Mouse (Mus musculus) embryonic facial prominence, embryonic 10.5 days (tissue): ENCODE measurements around the gene Rbfox2. TPM values are rescaled to one million over a fixed set of nuclear protein-coding genes. Genes with fewer than 3 reads are reported as not detected.
A peak's percentile ranks its signal among the peaks of the same experiment; 100 is the strongest.

ENCODE experiments used
- DNase-seq: peaks from one replicate; pipeline ENCODE4 v3.0.0-alpha.2; 2017; ENCODE audit warnings: low spot score
- H3K27ac ChIP-seq: fragments of 300-500 bp; sonication (generic); replicated peaks from 2 replicates; pipeline ENCODE4 v1.5.1; 2016; ENCODE audit warnings: mild to moderate bottlenecking
- H3K27me3 ChIP-seq: fragments of 300-500 bp; sonication (generic); replicated peaks from 2 replicates; pipeline ENCODE4 v1.6.1; 2016; ENCODE audit warnings: low read depth, mild to moderate bottlenecking; ENCODE audit not compliant: poor library complexity, severe bottlenecking
- H3K36me3 ChIP-seq: fragments of 300-500 bp; sonication (generic); replicated peaks from 2 replicates; pipeline ENCODE4 v1.6.1; 2016; ENCODE audit warnings: mild to moderate bottlenecking, moderate library complexity
- H3K4me1 ChIP-seq: fragments of 300-500 bp; sonication (generic); 2 replicates; pipeline ENCODE4 v1.6.1; 2016
- H3K4me3 ChIP-seq: fragments of 300-500 bp; sonication (generic); 2 replicates; pipeline ENCODE4 v1.5.1; 2016; ENCODE audit warnings: mild to moderate bottlenecking, moderate library complexity
- H3K9me3 ChIP-seq: fragments of 300-500 bp; sonication (generic); 2 replicates; pipeline ENCODE4 v1.6.1; 2016; ENCODE audit warnings: mild to moderate bottlenecking
- WGBS: fragments of 180-500 bp; shearing (Covaris S2); methylation state at CpG from one replicate; pipeline ENCODE4 v1.1.7; 2016; 5-methylcytosine and 5-hydroxymethylcytosine counted together
- polyA plus RNA-seq: library from polyadenylated mRNA; unstranded; fragments of >200 nt; fragmentation: Nextera tagmentation; extraction: Ambion mirVana; gene quantifications from 2 replicates; pipeline ENCODE4 v1.2.1, GENCODE M21; 2016

Rbfox2 gene
- polyA plus RNA-seq, 1 experiment from 2014 or later: 60.7 TPM

DNA sequence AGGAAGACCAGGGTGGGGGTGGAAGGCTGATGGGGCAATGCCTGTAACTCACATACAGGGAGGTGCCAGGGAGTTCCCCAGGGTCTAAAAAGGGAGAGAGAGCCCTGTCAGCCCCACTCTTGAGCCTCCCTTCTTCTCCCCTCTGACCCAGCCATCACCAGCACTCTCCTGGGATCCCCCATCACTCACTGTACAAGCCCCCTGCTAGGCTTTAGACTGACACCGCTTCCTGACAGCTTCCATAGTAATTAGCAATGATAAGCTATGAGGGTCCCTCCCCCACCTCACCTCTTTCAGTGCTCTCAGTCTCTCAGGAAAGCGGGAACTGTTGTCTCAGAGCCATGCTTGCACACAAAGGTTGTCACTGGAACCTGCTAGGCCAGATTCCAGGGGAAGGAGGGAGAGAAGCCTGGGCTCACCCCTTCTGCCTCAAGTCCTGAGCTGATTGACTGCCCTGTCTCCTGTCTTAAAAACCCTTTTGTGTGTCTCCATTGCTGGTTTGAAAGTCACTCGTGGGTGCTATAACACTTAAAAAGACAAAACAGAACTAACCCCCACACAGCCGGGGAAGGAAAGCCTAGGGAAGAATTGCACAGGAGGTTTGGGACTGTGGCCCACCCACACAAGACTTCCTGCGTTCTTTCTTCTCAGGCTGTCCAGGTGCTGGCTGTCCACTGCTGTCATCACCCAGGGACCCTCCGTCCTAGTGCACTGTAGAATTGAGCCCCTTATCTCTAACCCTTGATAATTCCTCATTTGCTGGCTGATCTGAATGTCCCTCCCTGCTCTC is 250.6 kb downstream of the Rbfox2 start:
- Histone ChIP-seq H3K27me3 (no peaks in the 10 kb centered on the region), H3K4me3 (peak overlapping the region; percentile 21; the same call in 1 of the 2 replicates), H3K9me3 (no peaks in the 10 kb centered on the region), H3K36me3 (no peaks in the 10 kb centered on the region), H3K4me1 (peaks cover 29% of the 10 kb centered on the region), H3K27ac (peak overlapping the region; percentile 81)
- DNase-seq: peak; percentile 68
- 29% methylated on average over 6 of the region's 6 CpGs for WGBS

DNA sequence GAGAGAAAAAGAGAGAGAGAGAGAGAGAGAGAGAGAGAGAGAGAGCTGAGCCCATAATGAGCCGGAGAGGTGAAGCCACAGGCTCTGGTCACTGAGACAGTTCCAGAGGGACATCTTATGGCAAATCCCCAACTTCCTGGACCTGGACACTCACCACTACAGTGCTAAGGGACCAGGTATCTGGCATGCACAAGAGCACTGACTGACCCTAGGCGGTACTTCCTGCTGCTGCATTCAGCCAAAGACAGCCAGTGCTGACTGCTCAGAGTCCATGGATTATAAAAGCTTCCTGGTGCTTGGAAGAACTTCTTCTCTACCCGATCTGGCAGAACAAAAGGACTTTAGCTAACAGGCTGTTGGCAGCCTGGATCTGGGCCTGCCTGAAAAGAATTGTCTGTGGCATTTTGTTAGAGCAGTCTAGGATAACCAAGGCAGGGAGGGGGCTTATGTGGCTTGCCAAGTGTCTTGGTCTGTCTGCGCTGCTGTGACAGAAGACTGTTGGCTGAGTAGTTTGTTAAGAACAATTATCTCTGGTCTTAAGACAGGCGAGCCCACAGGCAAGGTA is 252.1 kb downstream of the Rbfox2 start:
- 62% methylated on average over 5 of the region's 5 CpGs for WGBS
- Histone ChIP-seq H3K36me3 (no peaks in the 10 kb centered on the region), H3K4me1 (peaks cover 29% of the 10 kb centered on the region), H3K4me3 (no peak overlapping the region), H3K27ac (peak overlapping the region; percentile 81), H3K9me3 (no peaks in the 10 kb centered on the region), H3K27me3 (peaks cover 4% of the 10 kb centered on the region; the same call in 1 of the 2 replicates)
- no peak for DNase-seq

DNA sequence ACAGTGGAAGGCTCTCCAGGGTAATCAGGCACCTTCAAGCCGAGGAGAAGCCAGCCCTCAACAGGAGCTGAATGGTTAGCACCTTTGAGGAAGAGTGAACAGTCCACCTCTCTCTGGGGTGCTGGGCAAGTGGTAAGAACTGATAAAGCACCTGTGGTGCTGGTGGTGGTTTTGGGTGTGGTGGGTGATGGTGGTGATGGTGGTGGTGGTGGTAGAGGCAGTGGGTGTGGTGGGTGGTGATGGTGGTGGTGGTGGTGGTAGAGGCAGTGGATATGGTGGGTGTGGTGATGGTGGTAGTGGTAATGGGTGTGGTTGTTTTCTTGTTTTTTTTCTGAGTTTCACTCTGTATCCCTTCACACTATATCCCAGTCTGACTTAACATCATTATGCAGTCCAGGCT is 253.8 kb downstream of the Rbfox2 start:
- Histone ChIP-seq H3K9me3 (no peaks in the 10 kb centered on the region), H3K27me3 (peaks cover 4% of the 10 kb centered on the region; the same call in 1 of the 2 replicates), H3K4me1 (peaks cover 29% of the 10 kb centered on the region), H3K4me3 (no peak overlapping the region), H3K36me3 (no peaks in the 10 kb centered on the region), H3K27ac (no peak overlapping the region)
- no peak for DNase-seq
- WGBS: 88% methylated on average over 1 of the region's 1 CpGs

DNA sequence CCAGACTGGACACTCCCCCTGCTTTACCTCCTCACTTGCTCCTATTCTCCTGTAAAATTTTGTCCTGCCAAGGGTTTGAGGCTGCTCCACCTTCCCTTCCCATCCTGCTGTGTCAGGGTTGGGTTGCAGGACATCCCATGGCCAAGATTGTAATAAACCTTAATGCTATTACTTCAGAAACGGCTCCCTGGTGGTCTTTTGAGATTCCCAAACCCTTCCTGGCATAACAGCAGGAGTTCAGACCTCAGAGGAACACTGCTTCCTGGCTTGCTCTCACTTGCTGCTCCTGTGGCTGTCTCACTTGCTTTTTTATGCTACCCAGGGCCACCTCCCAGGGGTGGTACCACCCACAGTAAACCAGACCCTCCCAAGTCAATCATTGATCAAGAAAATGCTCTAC is 254.6 kb downstream of the Rbfox2 start:
- Histone ChIP-seq H3K4me1 (peaks cover 28% of the 10 kb centered on the region), H3K9me3 (no peaks in the 10 kb centered on the region), H3K4me3 (no peak overlapping the region), H3K27ac (no peak overlapping the region), H3K27me3 (peaks cover 4% of the 10 kb centered on the region; the same call in 1 of the 2 replicates), H3K36me3 (no peaks in the 10 kb centered on the region)
- WGBS: 40% methylated on average over 1 of the region's 1 CpGs
- no peak for DNase-seq

DNA sequence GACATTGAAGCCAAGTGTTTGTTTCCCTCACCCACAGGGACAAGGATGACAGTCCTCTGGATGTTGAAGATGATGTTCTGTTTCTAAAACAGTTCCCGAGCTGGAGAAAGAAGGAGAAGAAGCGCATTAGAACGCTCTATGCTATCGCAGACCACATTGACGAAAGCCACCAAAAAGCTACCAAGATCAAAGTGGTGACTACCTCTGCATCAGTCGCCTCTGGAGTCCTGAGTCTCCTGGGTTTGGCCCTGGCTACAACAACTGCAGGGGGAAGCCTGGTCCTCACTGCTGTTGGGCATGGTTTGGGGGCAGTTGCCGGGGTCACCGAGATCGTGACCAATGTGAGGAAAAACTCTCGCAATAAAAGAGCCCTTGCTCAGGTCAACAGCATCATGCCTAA is 256.2 kb downstream of the Rbfox2 start, which contains the start of gene Mb:
Mb (minus strand) TSS at position 101 of the 400 bp plus-strand sequence.
- Histone ChIP-seq H3K27me3 (peaks cover 4% of the 10 kb centered on the region; the same call in 1 of the 2 replicates), H3K27ac (no peak within 1 kb of the TSS), H3K4me3 (no peak within 1 kb of the TSS), H3K36me3 (no peaks in the 10 kb centered on the region), H3K4me1 (peaks cover 22% of the 10 kb centered on the region), H3K9me3 (no peaks in the 10 kb centered on the region)
- no peak for DNase-seq
- 89% methylated on average over 10 of the region's 10 CpGs for WGBS

DNA sequence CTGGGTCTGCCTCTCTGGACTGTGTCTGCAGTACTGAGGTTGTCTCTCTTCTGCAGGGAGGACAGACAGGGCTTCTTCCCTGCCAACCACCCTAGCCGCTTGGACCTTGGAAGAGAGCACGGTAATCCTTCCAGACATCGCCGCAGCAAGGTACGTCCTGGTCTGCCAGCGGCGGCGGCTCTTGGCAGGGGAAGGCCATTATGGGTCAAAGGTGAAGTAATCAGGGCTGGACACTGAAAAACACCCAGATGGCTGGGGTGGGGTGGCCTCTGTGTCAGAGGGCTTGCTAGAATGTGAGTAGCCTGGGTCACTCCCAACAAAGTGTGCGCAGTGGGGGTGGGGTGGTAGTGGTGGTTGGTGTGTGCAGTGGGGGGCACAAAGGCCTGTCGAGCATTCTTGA is 261.2 kb downstream of the Rbfox2 start:
- Histone ChIP-seq H3K27me3 (peaks cover 4% of the 10 kb centered on the region; the same call in 1 of the 2 replicates), H3K4me3 (no peak overlapping the region), H3K36me3 (no peaks in the 10 kb centered on the region), H3K9me3 (no peaks in the 10 kb centered on the region), H3K4me1 (peaks cover 36% of the 10 kb centered on the region), H3K27ac (peak overlapping the region; percentile 51)
- no peak for DNase-seq
- 47% methylated on average over 10 of the region's 10 CpGs for WGBS

DNA sequence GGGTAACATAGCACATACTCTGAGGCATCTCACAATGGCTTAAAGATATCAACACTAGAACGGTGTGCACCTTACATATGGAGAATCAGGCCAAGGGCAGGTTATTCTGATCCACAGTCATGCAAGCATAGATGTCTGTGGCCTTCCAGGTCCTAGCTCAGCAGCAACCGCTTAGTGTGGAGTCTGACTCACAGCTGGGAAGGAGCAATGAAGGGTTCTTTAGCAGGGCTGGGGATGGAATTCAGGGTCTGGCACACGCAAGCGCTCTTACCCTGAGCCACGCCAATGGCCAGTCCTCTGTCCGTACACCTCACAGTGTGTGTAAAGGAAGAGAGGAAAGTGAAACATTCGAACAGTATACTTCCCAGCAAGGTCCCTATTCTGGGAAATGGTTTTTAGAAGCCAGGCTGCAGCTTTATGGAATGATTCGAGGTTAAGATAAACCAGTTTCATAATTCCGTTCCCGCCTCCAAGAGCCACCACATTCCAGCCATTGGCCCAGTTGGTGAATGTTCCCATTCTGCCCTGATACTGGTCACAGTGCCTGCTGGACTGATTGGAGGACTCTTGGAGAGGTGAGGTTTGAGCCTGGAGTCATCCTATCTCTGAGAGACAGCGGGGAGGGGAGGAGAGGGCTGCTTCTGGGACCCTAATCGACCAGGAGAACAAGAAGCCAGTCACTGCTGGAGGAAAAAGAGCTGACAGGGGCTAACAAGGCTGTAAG is 262.0 kb downstream of the Rbfox2 start, which contains the start of gene Apol6:
Apol6 (plus strand) TSS at position 133 of the 724 bp plus-strand sequence.
- no peak for DNase-seq
- no peaks in the 10 kb centered on the region for H3K36me3 ChIP-seq
- 84% methylated on average over 12 of the region's 12 CpGs for WGBS
- peaks cover 45% of the 10 kb centered on the region for H3K4me1 ChIP-seq
- H3K9me3 ChIP-seq: no peaks in the 10 kb centered on the region
- H3K27ac ChIP-seq: peak within 1 kb of the TSS; percentile 51; the same call in 1 of the 2 replicates
- no peaks in the 10 kb centered on the region; the same call in 1 of the 2 replicates for H3K27me3 ChIP-seq
- no peak within 1 kb of the TSS for H3K4me3 ChIP-seq

DNA sequence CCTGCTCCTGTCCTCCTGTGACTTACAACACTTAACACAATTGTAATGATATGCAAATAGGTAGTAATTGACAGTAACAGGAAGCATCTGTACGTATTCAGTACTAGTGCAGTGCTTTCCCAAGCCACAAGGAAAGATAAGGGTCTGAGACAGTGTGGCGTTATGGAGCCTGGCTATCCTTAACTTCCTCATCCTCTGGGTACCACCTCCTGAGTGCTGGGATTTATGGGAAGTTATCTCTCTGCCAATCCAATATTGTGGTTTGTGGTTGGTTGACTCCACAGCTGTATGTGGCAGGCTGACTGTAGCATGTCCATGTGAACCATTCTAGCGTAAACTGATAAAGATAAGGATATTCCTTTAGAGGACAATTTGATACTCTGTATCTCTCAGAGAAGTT is 266.0 kb downstream of the Rbfox2 start:
- no peak for DNase-seq

DNA sequence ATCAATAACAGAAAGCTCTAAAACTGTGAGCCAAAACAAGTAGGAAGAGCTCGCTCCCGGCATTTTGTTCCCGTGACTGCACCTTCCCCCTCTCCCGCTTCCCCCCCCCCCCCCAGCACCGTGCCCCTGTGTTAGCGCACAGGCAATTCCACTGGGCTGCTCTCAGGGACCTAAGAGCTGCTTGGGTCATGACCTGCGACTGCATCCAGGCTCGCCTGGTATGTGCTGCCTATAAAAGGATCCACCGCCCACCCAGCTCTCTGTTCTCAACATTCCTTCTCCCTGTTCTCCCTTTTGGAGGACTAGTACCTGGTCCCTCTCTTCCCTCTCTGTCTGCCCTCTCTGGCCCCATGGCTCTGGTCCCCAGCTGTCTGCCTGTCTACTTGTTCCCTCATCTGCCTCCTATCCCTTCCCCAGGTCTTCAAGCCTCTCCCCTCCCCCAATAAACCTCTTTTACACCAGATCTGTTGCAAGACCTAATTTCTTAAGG is 267.5 kb downstream of the Rbfox2 start:
- DNase-seq: no peak
- Histone ChIP-seq H3K9me3 (no peaks in the 10 kb centered on the region), H3K4me1 (peaks cover 63% of the 10 kb centered on the region), H3K27me3 (no peaks in the 10 kb centered on the region), H3K27ac (peak overlapping the region; percentile 92), H3K4me3 (0 out of 2 replicates have a peak overlapping the region, but pooled peaks have one; percentile 1), H3K36me3 (no peaks in the 10 kb centered on the region)
- 43% methylated on average over 9 of the region's 9 CpGs for WGBS

More for the DNA sequence above, 266.0 kb downstream of the Rbfox2 start:
- no peaks in the 10 kb centered on the region for H3K9me3 ChIP-seq
- peaks cover 77% of the 10 kb centered on the region for H3K4me1 ChIP-seq
- peak overlapping the region; percentile 92; the same call in 1 of the 2 replicates for H3K27ac ChIP-seq
- H3K4me3 ChIP-seq: no peak overlapping the region
- H3K27me3 ChIP-seq: no peaks in the 10 kb centered on the region
- 74% methylated on average over 3 of the region's 3 CpGs for WGBS
- no peaks in the 10 kb centered on the region for H3K36me3 ChIP-seq

DNA sequence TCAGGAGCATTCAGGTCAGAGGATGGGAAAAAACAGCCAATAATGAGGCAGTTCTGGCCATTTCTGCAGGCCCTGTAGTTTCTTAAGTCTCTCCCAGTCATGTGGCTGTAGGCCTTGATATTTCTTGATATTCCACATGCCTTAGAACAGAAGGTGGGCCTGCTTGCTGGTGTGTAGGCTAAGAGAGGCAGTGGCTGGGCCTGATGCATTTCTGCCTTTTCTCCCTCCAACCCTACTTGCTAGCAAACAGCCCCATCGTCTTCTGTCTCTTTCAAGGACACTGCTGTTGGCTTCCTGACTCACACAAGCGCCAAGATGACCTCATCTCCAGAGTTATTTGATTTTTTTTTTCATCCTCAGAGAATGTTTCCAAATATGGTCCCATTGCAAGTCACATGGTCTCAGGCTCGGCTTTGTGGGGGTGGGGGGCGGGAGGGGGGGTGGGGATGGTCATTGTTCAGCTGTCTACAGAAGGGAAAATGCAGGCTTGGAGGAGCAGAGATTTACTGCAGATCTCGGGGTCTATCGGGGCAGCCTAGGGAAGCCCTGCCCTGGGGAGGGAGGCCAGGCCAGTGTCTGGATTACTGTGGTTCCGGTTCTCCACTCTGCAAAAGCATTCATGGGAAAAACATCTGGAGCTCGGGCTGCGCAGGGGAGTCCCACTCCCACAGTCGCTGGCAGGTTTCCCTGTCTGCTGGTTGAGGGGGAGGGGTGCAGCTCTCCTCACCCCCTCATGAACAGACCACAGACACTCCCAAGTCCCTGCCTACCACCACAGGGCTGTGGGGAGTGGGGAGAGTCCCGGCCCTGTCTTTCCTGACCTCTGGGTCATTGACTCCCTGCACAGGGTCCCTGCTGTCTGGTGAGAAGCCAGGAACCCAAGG is 269.3 kb downstream of the Rbfox2 start:
- Histone ChIP-seq H3K9me3 (no peaks in the 10 kb centered on the region), H3K4me1 (peaks cover 53% of the 10 kb centered on the region), H3K36me3 (no peaks in the 10 kb centered on the region), H3K27ac (peak overlapping the region; percentile 92), H3K27me3 (no peaks in the 10 kb centered on the region), H3K4me3 (peak overlapping the region; percentile 23; the same call in 1 of the 2 replicates)
- 35% methylated on average over 11 of the region's 11 CpGs for WGBS
- DNase-seq: peak; percentile 62

DNA sequence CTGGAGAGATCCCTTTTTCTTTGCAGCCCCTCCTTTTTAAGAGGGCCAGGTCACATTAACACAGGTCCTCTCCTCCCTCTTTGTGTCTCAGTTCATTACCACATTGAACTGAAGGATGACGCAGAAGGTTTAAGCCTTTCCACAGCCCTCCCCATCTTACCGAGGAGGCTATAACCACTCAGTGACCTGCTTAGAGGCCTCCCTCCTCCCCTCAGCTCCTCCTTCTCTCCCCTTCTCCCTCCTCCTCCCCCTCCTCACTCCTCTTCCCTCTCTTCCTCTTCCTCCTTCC is 269.9 kb downstream of the Rbfox2 start:
- Histone ChIP-seq H3K4me1 (peaks cover 53% of the 10 kb centered on the region), H3K27me3 (no peaks in the 10 kb centered on the region), H3K4me3 (no peak overlapping the region), H3K9me3 (no peaks in the 10 kb centered on the region), H3K27ac (peak overlapping the region; percentile 92), H3K36me3 (no peaks in the 10 kb centered on the region)
- 47% methylated on average over 2 of the region's 2 CpGs for WGBS
- DNase-seq: no peak
